Mouse (Mus musculus) heart, embryonic 14.5 days (tissue): ENCODE measurements at regions not wholly inside any gene's neighbourhood (a gene's known extent, or its start where the extent isn't known, plus 50 kb on each side); places are given as distances from the start of the nearest gene placed in this dataset.

ENCODE experiments used
- ATAC-seq: fragments of 200-750 bp; cut with Nextera tagmentation; 2 replicates; pipeline ENCODE4 v1.8.0; 2017; ENCODE audit warnings: low read depth, moderate TSS enrichment; ENCODE audit not compliant: insufficient number of reproducible peaks, insufficient read depth, low FRiP score
- H3K27ac ChIP-seq, 2 experiments: fragments of 200-500 bp in 1 of 2; fragments of 300-500 bp in 1 of 2; sonication (generic) in 1 of 2; replicated peaks in 1 of 2; 2 replicates each; pipeline ENCODE4 v1.5.1; 2012 to 2014; ENCODE audit warnings: low read depth in 2 of 2, low read length in 2 of 2, control low read depth in 1 of 2, mild to moderate bottlenecking in 1 of 2, mixed read lengths in 1 of 2; ENCODE audit not compliant: control insufficient read depth in 1 of 2, insufficient read depth in 1 of 2
- H3K27me3 ChIP-seq: fragments of 300-500 bp; sonication (generic); 2 replicates; pipeline ENCODE4 v1.6.1; 2014; ENCODE audit warnings: mild to moderate bottlenecking, low read length, control low read depth; ENCODE audit not compliant: control insufficient read depth, insufficient read depth
- H3K36me3 ChIP-seq: fragments of 300-500 bp; sonication (generic); 2 replicates; pipeline ENCODE4 v1.6.1; 2014; ENCODE audit warnings: mild to moderate bottlenecking, control low read depth, low read length, mixed read lengths; ENCODE audit not compliant: control insufficient read depth, insufficient read depth
- H3K4me1 ChIP-seq, 2 experiments: fragments of 200-500 bp in 1 of 2; fragments of 300-500 bp in 1 of 2; sonication (generic) in 1 of 2; 2 replicates each; pipeline ENCODE4 v1.6.1; 2012 to 2014; ENCODE audit warnings: low read length in 2 of 2, control low read depth in 1 of 2, mixed read lengths in 1 of 2; ENCODE audit not compliant: control insufficient read depth in 2 of 2, insufficient read depth in 2 of 2
- H3K4me2 ChIP-seq: fragments of 300-500 bp; sonication (generic); 2 replicates; pipeline ENCODE4 v1.6.1; 2014; ENCODE audit warnings: mild to moderate bottlenecking, low read length
- H3K4me3 ChIP-seq, 2 experiments: fragments of 200-500 bp in 1 of 2; fragments of 300-500 bp in 1 of 2; sonication (generic) in 1 of 2; 2 replicates each; pipeline ENCODE4 v1.5.1; 2012 to 2014; ENCODE audit warnings: low read length in 2 of 2, mild to moderate bottlenecking in 2 of 2, control low read depth in 1 of 2, low read depth in 1 of 2, moderate library complexity in 1 of 2; ENCODE audit not compliant: control insufficient read depth in 1 of 2, insufficient read depth in 1 of 2
- H3K9ac ChIP-seq: fragments of 300-500 bp; sonication (generic); 2 replicates; pipeline ENCODE4 v1.6.1; 2014; ENCODE audit warnings: mild to moderate bottlenecking, low read length
- H3K9me3 ChIP-seq: fragments of 300-500 bp; sonication (generic); 2 replicates; pipeline ENCODE4 v1.6.1; 2016; ENCODE audit warnings: low read length, control low read depth; ENCODE audit not compliant: control insufficient read depth
- WGBS: fragments of 180-500 bp; shearing (Covaris S2); extraction: QIAGEN DNeasy Blood & Tissue Kit; methylation state at CpG from one replicate; pipeline ENCODE4 v1.1.7; 2014; 5-methylcytosine and 5-hydroxymethylcytosine counted together

- 79% methylated on average over 5 of the region's 5 CpGs for WGBS
Observed at GRCm38 (mm10) chr12:25400326-25400725, 303.4 kb upstream of the Id2 start.

DNA sequence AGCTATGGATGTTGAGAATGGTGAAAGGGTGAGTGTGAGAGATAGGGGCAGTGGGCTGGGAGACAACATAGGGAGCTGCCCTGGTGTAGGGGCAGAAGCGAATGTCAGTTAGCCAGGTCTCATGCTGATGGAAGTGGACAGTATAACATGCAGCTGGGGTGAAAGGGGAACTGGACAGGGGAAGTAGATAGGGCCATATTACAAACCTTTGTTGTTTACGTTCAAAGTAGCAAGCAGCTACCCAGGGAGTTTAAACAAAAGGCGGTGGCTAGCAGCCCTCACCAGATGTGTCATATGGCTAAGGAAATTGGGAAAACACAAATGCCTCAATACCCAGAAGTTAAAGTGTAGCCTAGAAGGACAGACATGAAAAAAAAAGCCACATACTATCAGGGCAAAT is 301.8 kb upstream of the Id2 start:
- no peak for ATAC-seq
- H3K27me3 ChIP-seq = no peaks in the 10 kb centered on the region
- no peaks in the 10 kb centered on the region for H3K4me1 ChIP-seq
- H3K4me2 ChIP-seq = no peak overlapping the region
- 82% methylated on average over 3 of the region's 3 CpGs for WGBS
- H3K27ac ChIP-seq = no peak overlapping the region
- no peaks in the 10 kb centered on the region for H3K9me3 ChIP-seq
- H3K4me3 ChIP-seq = no peak overlapping the region
- no peak overlapping the region for H3K9ac ChIP-seq
- no peaks in the 10 kb centered on the region for H3K36me3 ChIP-seq

More at GRCm38 (mm10) chr12:25400326-25400725, 303.4 kb upstream of the Id2 start:
- H3K4me2 ChIP-seq = no peak overlapping the region
- no peaks in the 10 kb centered on the region for H3K4me1 ChIP-seq
- no peaks in the 10 kb centered on the region for H3K36me3 ChIP-seq
- H3K27ac ChIP-seq = no peak overlapping the region
- H3K9ac ChIP-seq = no peak overlapping the region
- no peaks in the 10 kb centered on the region for H3K9me3 ChIP-seq
- H3K4me3 ChIP-seq = no peak overlapping the region
- no peak for ATAC-seq
- H3K27me3 ChIP-seq = no peaks in the 10 kb centered on the region

GRCm38 (mm10) chr12:25394326-25394725 is 297.4 kb upstream of the Id2 start:
- ATAC-seq = no peak
- H3K4me2 ChIP-seq = no peak overlapping the region
- no peaks in the 10 kb centered on the region for H3K4me1 ChIP-seq
- WGBS = 71% methylated on average over 3 of the region's 3 CpGs
- H3K36me3 ChIP-seq = no peaks in the 10 kb centered on the region
- no peaks in the 10 kb centered on the region for H3K9me3 ChIP-seq
- H3K9ac ChIP-seq = no peak overlapping the region
- no peaks in the 10 kb centered on the region for H3K27me3 ChIP-seq
- no peak overlapping the region for H3K4me3 ChIP-seq
- no peak overlapping the region for H3K27ac ChIP-seq

- Histone ChIP-seq H3K27me3 (no peaks in the 10 kb centered on the region), H3K4me2 (no peak overlapping the region), H3K4me1 (no peaks in the 10 kb centered on the region), H3K27ac (no peak overlapping the region), H3K9me3 (no peaks in the 10 kb centered on the region), H3K9ac (no peak overlapping the region), H3K4me3 (no peak overlapping the region), H3K36me3 (no peaks in the 10 kb centered on the region)
- ATAC-seq = no peak
- 80% methylated on average over 4 of the region's 4 CpGs for WGBS
Observed at GRCm38 (mm10) chr12:25393501-25393900, 296.6 kb upstream of the Id2 start.

- Histone ChIP-seq H3K9ac (no peak overlapping the region), H3K9me3 (no peaks in the 10 kb centered on the region), H3K4me1 (no peaks in the 10 kb centered on the region), H3K36me3 (no peaks in the 10 kb centered on the region), H3K4me3 (no peak overlapping the region), H3K27ac (no peak overlapping the region), H3K27me3 (no peaks in the 10 kb centered on the region), H3K4me2 (no peak overlapping the region)
- WGBS = 73% methylated on average over 5 of the region's 5 CpGs
- no peak for ATAC-seq
Observed at GRCm38 (mm10) chr12:25389202-25389601, 292.3 kb upstream of the Id2 start.

- no peak for ATAC-seq
- Histone ChIP-seq H3K4me2 (no peak overlapping the region), H3K4me1 (no peaks in the 10 kb centered on the region), H3K27ac (no peak overlapping the region), H3K4me3 (no peak overlapping the region), H3K9me3 (no peaks in the 10 kb centered on the region), H3K9ac (no peak overlapping the region), H3K27me3 (no peaks in the 10 kb centered on the region), H3K36me3 (no peaks in the 10 kb centered on the region)
- 50% methylated on average over 5 of the region's 5 CpGs for WGBS
Observed at GRCm38 (mm10) chr12:25387791-25388280, 290.9 kb upstream of the Id2 start.

GRCm38 (mm10) chr12:25382961-25383360 is 286.0 kb upstream of the Id2 start:
- H3K27ac ChIP-seq = no peak overlapping the region
- H3K4me1 ChIP-seq = no peaks in the 10 kb centered on the region; a peak in 1 of 4 replicates
- no peak overlapping the region for H3K9ac ChIP-seq
- WGBS = 61% methylated on average over 6 of the region's 6 CpGs
- H3K4me2 ChIP-seq = no peak overlapping the region
- no peak for ATAC-seq
- H3K27me3 ChIP-seq = no peaks in the 10 kb centered on the region
- no peaks in the 10 kb centered on the region for H3K36me3 ChIP-seq
- H3K9me3 ChIP-seq = no peaks in the 10 kb centered on the region
- no peak overlapping the region for H3K4me3 ChIP-seq

DNA sequence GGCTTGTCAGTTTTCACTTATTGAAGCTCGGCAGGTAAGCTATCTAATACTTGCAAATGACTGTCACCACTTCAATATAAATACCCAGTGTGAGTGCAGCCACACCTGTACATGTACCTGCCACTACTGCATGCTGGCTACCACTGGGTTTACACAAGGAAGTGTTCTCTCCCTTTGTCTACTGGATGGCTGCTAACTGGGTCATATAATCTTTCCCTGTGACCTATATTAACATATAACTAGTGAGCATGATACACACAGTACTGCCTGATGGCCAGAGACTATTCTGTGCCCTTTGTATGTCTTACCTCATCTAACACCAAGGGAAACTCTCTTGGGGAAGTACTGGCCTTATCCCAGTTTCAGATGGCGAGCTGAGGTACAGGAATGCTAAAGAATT is 285.5 kb upstream of the Id2 start:
- H3K4me2 ChIP-seq = no peak overlapping the region
- 92% methylated on average over 2 of the region's 2 CpGs for WGBS
- no peaks in the 10 kb centered on the region for H3K36me3 ChIP-seq
- H3K4me3 ChIP-seq = no peak overlapping the region
- no peaks in the 10 kb centered on the region; a peak in 1 of 4 replicates for H3K4me1 ChIP-seq
- H3K27ac ChIP-seq = no peak overlapping the region
- H3K9me3 ChIP-seq = no peaks in the 10 kb centered on the region
- no peak overlapping the region for H3K9ac ChIP-seq
- ATAC-seq = no peak
- H3K27me3 ChIP-seq = no peaks in the 10 kb centered on the region
